Mouse (Mus musculus) right cerebral cortex, postnatal 25 days (tissue): ENCODE results near the gene Rrp12.

Experiments
- DNase-seq: peaks from one replicate; pipeline ENCODE4 v3.0.0; 2022

Gene Rrp12

GRCm38 (mm10) chr19:41826529-41826928 is 69.4 kb downstream of the Rrp12 start:
- no peak for DNase-seq

GRCm38 (mm10) chr19:41824950-41825349 is 71.0 kb downstream of the Rrp12 start:
- DNase-seq: no peak

GRCm38 (mm10) chr19:41822589-41822988 is 73.4 kb downstream of the Rrp12 start:
- no peak for DNase-seq

DNA sequence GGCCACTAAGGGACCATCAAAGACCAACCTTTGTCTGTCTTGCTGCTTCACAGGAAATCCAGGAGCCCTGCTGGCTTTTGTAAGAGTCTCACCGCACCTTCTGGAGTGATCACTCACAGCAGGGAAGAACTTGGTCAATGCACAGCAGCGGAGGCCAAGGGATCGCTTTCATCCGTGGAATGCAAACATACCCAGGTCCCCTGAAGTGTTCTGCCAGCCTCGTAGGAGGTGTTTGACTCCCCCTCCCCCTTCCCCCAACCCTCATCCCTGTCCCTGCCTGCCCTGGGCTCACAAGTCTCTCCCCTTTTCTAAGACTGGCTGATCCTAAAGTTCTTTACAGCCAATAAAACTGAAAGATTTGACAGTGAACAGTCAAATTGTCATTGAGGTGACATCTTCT is 74.5 kb downstream of the Rrp12 start:
- DNase-seq: no peak

- no peak for DNase-seq
Observed at GRCm38 (mm10) chr19:41818749-41819148, 77.2 kb downstream of the Rrp12 start.

- no peak for DNase-seq
Observed at GRCm38 (mm10) chr19:41817325-41817724, 78.6 kb downstream of the Rrp12 start.

- no peak for DNase-seq
Observed at GRCm38 (mm10) chr19:41816915-41817314, 79.1 kb downstream of the Rrp12 start.

GRCm38 (mm10) chr19:41816410-41816809 is 79.6 kb downstream of the Rrp12 start:
- DNase-seq: no peak

- DNase-seq: no peak
Observed at GRCm38 (mm10) chr19:41813374-41813773, 82.6 kb downstream of the Rrp12 start.
